Mouse (Mus musculus): ENCODE data around the gene Cisd3. TPM values are rescaled to one million over a fixed set of nuclear protein-coding genes. Genes with fewer than 3 reads are reported as not detected.
"Not testable (repeated sequence)": the region's sequence is repeated elsewhere in the genome, so short reads cannot be mapped to it uniquely, and the experiment has no call there.

Gene Cisd3
- polyA plus RNA-seq (2011; ENCODE audit: insufficient read length, low read depth, missing spikeins): 39.9 and 42.5 TPM in 2 replicates

GRCm38 (mm10) chr11:97685613-97686321 lies at the start of gene Cisd3:
Gene Cisd3 (plus strand): TSS chr11:97685826.
- Histone ChIP-seq H3K4me3 (ENCODE audit: insufficient read depth, low read length) (peak within 1 kb of the TSS; percentile 30), H3K27ac (ENCODE audit: insufficient read depth, low read length) (no peak within 1 kb of the TSS), H3K4me1 (ENCODE audit: control insufficient read depth, insufficient read depth, low read length) (peaks cover 9% of the 10 kb centered on the region)
- TF ChIP-seq CTCF (IDR thresholded peaks at IDR 0.05; ENCODE audit: borderline replicate concordance, insufficient read depth, low read length) (no peak), POLR2A (IDR thresholded peaks at IDR 0.05; ENCODE audit: low read depth, low read length) (no peak; the same call in 1 of the 2 replicates)

- no peak for TF ChIP-seq POLR2A (IDR thresholded peaks at IDR 0.05; ENCODE audit: low read depth, low read length)
- TF ChIP-seq CTCF (IDR thresholded peaks at IDR 0.05; ENCODE audit: borderline replicate concordance, insufficient read depth, low read length): no peak
- Histone ChIP-seq H3K4me3 (ENCODE audit: insufficient read depth, low read length) (no peak overlapping the region), H3K4me1 (ENCODE audit: control insufficient read depth, insufficient read depth, low read length) (no peaks in the 10 kb centered on the region)
Measured at GRCm38 (mm10) chr11:97641668-97642067, 44.0 kb upstream of the Cisd3 start.

GRCm38 (mm10) chr11:97642746-97643145 lies 42.9 kb upstream of the Cisd3 start:
- TF ChIP-seq POLR2A (IDR thresholded peaks at IDR 0.05; ENCODE audit: low read depth, low read length): no peak
- TF ChIP-seq CTCF (IDR thresholded peaks at IDR 0.05; ENCODE audit: borderline replicate concordance, insufficient read depth, low read length): no peak
- Histone ChIP-seq H3K4me1 (ENCODE audit: control insufficient read depth, insufficient read depth, low read length) (no peaks in the 10 kb centered on the region), H3K4me3 (ENCODE audit: insufficient read depth, low read length) (no peak overlapping the region), H3K27ac (ENCODE audit: insufficient read depth, low read length) (no peak overlapping the region)

More at GRCm38 (mm10) chr11:97641668-97642067, 44.0 kb upstream of the Cisd3 start:
- H3K27ac ChIP-seq (ENCODE audit: insufficient read depth, low read length): no peak overlapping the region

- H3K4me3 ChIP-seq (ENCODE audit: insufficient read depth, low read length): no peak overlapping the region
- no peaks in the 10 kb centered on the region for H3K4me1 ChIP-seq (ENCODE audit: control insufficient read depth, insufficient read depth, low read length)
- TF ChIP-seq CTCF (IDR thresholded peaks at IDR 0.05; ENCODE audit: borderline replicate concordance, insufficient read depth, low read length) (no peak), POLR2A (IDR thresholded peaks at IDR 0.05; ENCODE audit: low read depth, low read length) (no peak)
- H3K27ac ChIP-seq (ENCODE audit: insufficient read depth, low read length): no peak overlapping the region
Measured at GRCm38 (mm10) chr11:97643380-97644055, 42.1 kb upstream of the Cisd3 start.

GRCm38 (mm10) chr11:97644834-97645233 lies 40.8 kb upstream of the Cisd3 start:
- TF ChIP-seq POLR2A (IDR thresholded peaks at IDR 0.05; ENCODE audit: low read depth, low read length) (no peak), CTCF (IDR thresholded peaks at IDR 0.05; ENCODE audit: borderline replicate concordance, insufficient read depth, low read length) (0 out of 2 replicates have a peak, but pooled peaks have one; percentile 30)
- H3K27ac ChIP-seq (ENCODE audit: insufficient read depth, low read length): no peak overlapping the region
- no peaks in the 10 kb centered on the region for H3K4me1 ChIP-seq (ENCODE audit: control insufficient read depth, insufficient read depth, low read length)

GRCm38 (mm10) chr11:97648541-97648940 lies 37.1 kb upstream of the Cisd3 start:
- H3K27ac ChIP-seq (ENCODE audit: insufficient read depth, low read length); H3K4me1 ChIP-seq (ENCODE audit: control insufficient read depth, insufficient read depth, low read length); H3K4me3 ChIP-seq (ENCODE audit: insufficient read depth, low read length): not testable (repeated sequence)

More at GRCm38 (mm10) chr11:97644834-97645233, 40.8 kb upstream of the Cisd3 start:
- no peak overlapping the region for H3K4me3 ChIP-seq (ENCODE audit: insufficient read depth, low read length)

GRCm38 (mm10) chr11:97650341-97650740 lies 35.3 kb upstream of the Cisd3 start:
- peak; percentile 4; the same call in 1 of the 2 replicates for TF ChIP-seq POLR2A (IDR thresholded peaks at IDR 0.05; ENCODE audit: low read depth, low read length)
- no peak for TF ChIP-seq CTCF (IDR thresholded peaks at IDR 0.05; ENCODE audit: borderline replicate concordance, insufficient read depth, low read length)
- no peaks in the 10 kb centered on the region; the same call in 1 of the 2 replicates for H3K4me1 ChIP-seq (ENCODE audit: control insufficient read depth, insufficient read depth, low read length)
- no peak overlapping the region for H3K27ac ChIP-seq (ENCODE audit: insufficient read depth, low read length)
- H3K4me3 ChIP-seq (ENCODE audit: insufficient read depth, low read length): no peak overlapping the region

- not testable (repeated sequence) for H3K4me1 ChIP-seq (ENCODE audit: control insufficient read depth, insufficient read depth, low read length); H3K27ac ChIP-seq (ENCODE audit: insufficient read depth, low read length); H3K4me3 ChIP-seq (ENCODE audit: insufficient read depth, low read length)
Measured at GRCm38 (mm10) chr11:97653376-97653775, 32.2 kb upstream of the Cisd3 start.

GRCm38 (mm10) chr11:97654210-97654609 lies 31.4 kb upstream of the Cisd3 start:
- no peak for TF ChIP-seq CTCF (IDR thresholded peaks at IDR 0.05; ENCODE audit: borderline replicate concordance, insufficient read depth, low read length)
- no peak for TF ChIP-seq POLR2A (IDR thresholded peaks at IDR 0.05; ENCODE audit: low read depth, low read length)
- Histone ChIP-seq H3K4me3 (ENCODE audit: insufficient read depth, low read length) (no peak overlapping the region), H3K4me1 (ENCODE audit: control insufficient read depth, insufficient read depth, low read length) (no peaks in the 10 kb centered on the region; the same call in none of the 2 replicates), H3K27ac (ENCODE audit: insufficient read depth, low read length) (no peak overlapping the region)

- H3K27ac ChIP-seq (ENCODE audit: insufficient read depth, low read length): no peak overlapping the region
- peaks cover 4% of the 10 kb centered on the region for H3K4me1 ChIP-seq (ENCODE audit: control insufficient read depth, insufficient read depth, low read length)
- TF ChIP-seq CTCF (IDR thresholded peaks at IDR 0.05; ENCODE audit: borderline replicate concordance, insufficient read depth, low read length) (no peak), POLR2A (IDR thresholded peaks at IDR 0.05; ENCODE audit: low read depth, low read length) (no peak)
- H3K4me3 ChIP-seq (ENCODE audit: insufficient read depth, low read length): no peak overlapping the region
Measured at GRCm38 (mm10) chr11:97656269-97656971, 29.2 kb upstream of the Cisd3 start.
